8 mouse cellular contexts compared by ENCODE assay signal in genomic region chr2:116021046-116021445, GRCm38 (mm10). TPM values are rescaled to one million over a fixed set of nuclear protein-coding genes. Genes with fewer than 3 reads are reported as not detected.
A peak's percentile ranks its signal among the peaks of the same experiment; 100 is the strongest.
DNase-seq lines count a peak whose midpoint lies in the region; ATAC-seq and TF ChIP-seq lines count a peak whose summit lies in the region.

No protein-coding gene starts in this region.

- H3K4me2 ChIP-seq in forebrain, embryonic 12.5 days, result peak overlapping the region; percentile 38
- H3K4me2 ChIP-seq in kidney, postnatal 0 days (ENCODE audit: low read length), result peak overlapping the region; percentile 19
- H3K4me2 ChIP-seq in midbrain, embryonic 12.5 days (replicated peaks), result peak overlapping the region; percentile 39

- H3K27ac ChIP-seq in forebrain, embryonic 12.5 days, result peak overlapping the region; percentile 91
- H3K27ac ChIP-seq in kidney, postnatal 0 days, result peak overlapping the region; percentile 56
- peak overlapping the region; percentile 91 for H3K27ac ChIP-seq in midbrain, embryonic 12.5 days (replicated peaks)
- no peak overlapping the region for H3K27ac ChIP-seq in thymus, adult 2 months (ENCODE audit: control insufficient read depth, insufficient read depth, low read length)

- peak; percentile 91 for DNase-seq in ZHBTc4 (ENCODE audit: low read depth, low spot score)
- peak; percentile 67 for DNase-seq in kidney, postnatal 0 days (ENCODE audit: low spot score)
- no peak for DNase-seq in thymus, adult 2 months
- no peak for DNase-seq in spleen, adult 18-20 months
- no peak for DNase-seq in right cerebral cortex, postnatal 10 days (ENCODE audit: low spot score in 2 of 2)
- no peak for DNase-seq in layer of hippocampus, postnatal 25 days (ENCODE audit: extremely low spot score in 1 of 2, low spot score in 1 of 2)

- H3K4me1 ChIP-seq in forebrain, embryonic 12.5 days, result peaks cover 40% of the 10 kb centered on the region
- H3K4me1 ChIP-seq in kidney, postnatal 0 days (replicated peaks; ENCODE audit: insufficient read depth, low read length), result peaks cover 11% of the 10 kb centered on the region
- peaks cover 44% of the 10 kb centered on the region for H3K4me1 ChIP-seq in midbrain, embryonic 12.5 days
- no peaks in the 10 kb centered on the region for H3K4me1 ChIP-seq in thymus, adult 2 months (replicated peaks; ENCODE audit: control insufficient read depth, insufficient read depth, low read length)

- H3K9ac ChIP-seq in forebrain, embryonic 12.5 days, result peak overlapping the region; percentile 29; the same call in 1 of the 2 replicates
- no peak overlapping the region for H3K9ac ChIP-seq in kidney, postnatal 0 days (ENCODE audit: low read depth, low read length)
- H3K9ac ChIP-seq in midbrain, embryonic 12.5 days (replicated peaks), result 0 out of 2 replicates have a peak overlapping the region, but pooled peaks have one; percentile 25

- H3K9me3 ChIP-seq in forebrain, embryonic 12.5 days, result no peaks in the 10 kb centered on the region
- H3K9me3 ChIP-seq in kidney, postnatal 0 days (replicated peaks; ENCODE audit: low read length), result no peaks in the 10 kb centered on the region
- H3K9me3 ChIP-seq in midbrain, embryonic 12.5 days, result no peaks in the 10 kb centered on the region

- TF ChIP-seq CTCF in kidney, postnatal 0 days (IDR thresholded peaks at IDR 0.05; ENCODE audit: low read depth), result no peak
- no peak for TF ChIP-seq CTCF in thymus, adult 2 months (IDR thresholded peaks at IDR 0.05; ENCODE audit: borderline replicate concordance, control insufficient read depth, extremely low read depth, insufficient read depth, low read length, poor library complexity)

- 3% methylated on average over 9 of the region's 9 CpGs for WGBS in forebrain, embryonic 12.5 days
- WGBS in kidney, postnatal 0 days, result 12% methylated on average over 9 of the region's 9 CpGs
- WGBS in midbrain, embryonic 12.5 days, result 4% methylated on average over 9 of the region's 9 CpGs
- 76% methylated on average over 9 of the region's 9 CpGs for WGBS in thymus, adult 2 months

- no peak overlapping the region; the same call in 1 of the 2 replicates for H3K4me3 ChIP-seq in forebrain, embryonic 12.5 days (replicated peaks)
- H3K4me3 ChIP-seq in kidney, postnatal 0 days (replicated peaks; ENCODE audit: low read depth, low read length), result no peak overlapping the region
- H3K4me3 ChIP-seq in midbrain, embryonic 12.5 days, result no peak overlapping the region
- H3K4me3 ChIP-seq in thymus, adult 2 months (ENCODE audit: control insufficient read depth, insufficient read depth, low read length), result no peak overlapping the region

- H3K36me3 ChIP-seq in forebrain, embryonic 12.5 days (replicated peaks), result peaks cover 5% of the 10 kb centered on the region
- 0 out of 2 replicates have a peak, but pooled peaks cover 3% of the 10 kb centered on the region for H3K36me3 ChIP-seq in kidney, postnatal 0 days (ENCODE audit: insufficient read depth, low read length)
- H3K36me3 ChIP-seq in midbrain, embryonic 12.5 days, result peaks cover 10% of the 10 kb centered on the region; the same call in 1 of the 2 replicates
- no peaks in the 10 kb centered on the region for H3K36me3 ChIP-seq in thymus, adult 2 months (ENCODE audit: control insufficient read depth, insufficient read depth, low read length)

- no peak for TF ChIP-seq POLR2A in thymus, adult 2 months (IDR thresholded peaks at IDR 0.05; ENCODE audit: control insufficient read depth, extremely low read depth, insufficient read depth, low read length, poor library complexity)

- no peaks in the 10 kb centered on the region for H3K27me3 ChIP-seq in forebrain, embryonic 12.5 days
- H3K27me3 ChIP-seq in kidney, postnatal 0 days (ENCODE audit: insufficient read depth, low read length), result no peaks in the 10 kb centered on the region
- H3K27me3 ChIP-seq in midbrain, embryonic 12.5 days, result peaks cover 10% of the 10 kb centered on the region; the same call in 1 of the 2 replicates
- no peaks in the 10 kb centered on the region for H3K27me3 ChIP-seq in thymus, adult 2 months (ENCODE audit: control insufficient read depth, insufficient read depth, low read length)

- ATAC-seq in forebrain, embryonic 12.5 days (ENCODE audit: low FRiP score), result no peak
- ATAC-seq in kidney, postnatal 0 days (replicated peaks; ENCODE audit: low FRiP score, low read depth), result peak; percentile 65
- ATAC-seq in midbrain, embryonic 12.5 days (ENCODE audit: low FRiP score, low read depth), result no peak

RNA-seq across cellular contexts. Expression of gene Meis2, which starts 44.6 kb away (rescaled TPM):
- polyA plus RNA-seq in forebrain, embryonic 12.5 days (2016; fragmentation: Nextera tagmentation; extraction: Ambion mirVana), result 104 and 111 TPM in 2 replicates
- 52.8 and 60.4 TPM in 2 replicates for polyA plus RNA-seq in kidney, postnatal 0 days (2015; fragmentation: Nextera tagmentation; extraction: Ambion mirVana)
- 76.1 and 92.1 TPM in 2 replicates for polyA plus RNA-seq in midbrain, embryonic 12.5 days (2016; fragmentation: Nextera tagmentation; extraction: Ambion mirVana)
- polyA plus RNA-seq in thymus, adult 2 months (2012; rRNA removed), result 8.8 and 10.5 TPM in 2 replicates
- 10 to 100 TPM; 36.0 to 46.4 TPM for total RNA-seq in layer of hippocampus, postnatal 25 days (2021)

Comparison
In these comparisons a context has a peak if more than half of its experiments do, and no peak if none do; other contexts are left out.
1. DNase-seq: peak in ZHBTc4 (single experiment) and kidney, postnatal 0 days (single experiment); none in thymus, adult 2 months (single experiment), spleen, adult 18-20 months (0 of 2), right cerebral cortex, postnatal 10 days (0 of 2) and layer of hippocampus, postnatal 25 days (0 of 2).
2. Peak in every context shown above with its lines, with median percentiles within 50 percentile points of each other: H3K4me2 ChIP-seq.